Mouse (Mus musculus): ENCODE results near the gene Lims1.

Gene Lims1

DNA sequence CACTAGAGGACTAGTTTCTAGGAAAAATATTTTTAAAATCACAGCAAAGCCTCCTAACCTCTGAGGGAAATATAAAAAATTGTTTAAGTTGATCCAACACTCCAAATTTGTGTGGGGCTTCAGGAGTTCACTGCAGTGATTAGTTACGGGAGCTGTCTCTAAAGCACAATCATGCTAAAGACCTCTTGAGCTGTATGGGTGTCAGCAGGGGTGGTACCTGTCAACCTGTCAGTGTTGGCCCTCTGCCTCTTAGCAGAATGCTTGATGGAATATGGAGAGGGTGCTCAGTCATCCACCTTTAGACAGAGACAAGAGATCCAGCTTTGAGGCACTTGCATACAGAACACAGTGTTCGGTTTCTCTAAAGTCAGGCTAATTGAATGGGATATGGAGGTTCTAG, 60.5 kb downstream of the Lims1 start:
- DNase-seq (ENCODE audit: low read depth) = peak; percentile 35

DNA sequence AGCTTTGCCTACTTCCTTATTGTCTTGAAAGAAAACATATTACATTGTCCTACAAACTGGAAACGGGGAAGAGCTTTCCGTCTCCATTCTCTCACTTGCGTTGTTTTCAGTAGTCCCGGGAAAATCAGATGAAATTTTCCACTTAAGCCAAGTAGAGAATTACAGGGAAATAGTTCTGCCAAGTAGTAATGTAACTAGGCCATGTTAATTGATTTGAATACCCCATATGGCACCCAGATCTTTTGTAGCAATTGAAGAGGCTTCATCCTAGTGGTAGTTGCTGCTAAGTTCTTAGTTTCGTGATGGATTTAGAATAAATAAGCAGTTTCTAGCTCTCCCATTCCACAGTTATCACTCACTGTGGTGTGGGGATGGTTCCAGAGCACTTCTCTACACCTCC, 62.4 kb downstream of the Lims1 start:
- DNase-seq (ENCODE audit: low read depth) = no peak

DNA sequence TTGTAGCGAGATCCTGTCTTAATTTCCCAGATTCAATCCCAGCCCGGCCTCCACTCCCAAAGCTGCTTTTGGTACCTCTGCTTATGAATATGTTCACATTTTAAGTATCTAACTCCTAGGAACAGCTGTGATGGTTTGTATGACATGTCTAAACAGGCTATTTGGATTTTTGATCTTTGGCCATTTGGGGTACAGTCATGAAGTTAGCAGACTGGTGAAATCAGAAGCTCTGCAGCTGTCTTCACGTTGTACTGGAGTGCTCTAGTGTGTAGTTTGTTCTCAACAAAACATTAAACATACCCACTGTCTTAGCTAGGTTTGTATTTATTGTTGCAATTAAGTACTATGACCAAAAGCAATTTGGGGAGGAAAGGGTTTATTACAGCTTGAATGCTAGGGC, 63.7 kb downstream of the Lims1 start:
- no peak for DNase-seq (ENCODE audit: low read depth)

DNA sequence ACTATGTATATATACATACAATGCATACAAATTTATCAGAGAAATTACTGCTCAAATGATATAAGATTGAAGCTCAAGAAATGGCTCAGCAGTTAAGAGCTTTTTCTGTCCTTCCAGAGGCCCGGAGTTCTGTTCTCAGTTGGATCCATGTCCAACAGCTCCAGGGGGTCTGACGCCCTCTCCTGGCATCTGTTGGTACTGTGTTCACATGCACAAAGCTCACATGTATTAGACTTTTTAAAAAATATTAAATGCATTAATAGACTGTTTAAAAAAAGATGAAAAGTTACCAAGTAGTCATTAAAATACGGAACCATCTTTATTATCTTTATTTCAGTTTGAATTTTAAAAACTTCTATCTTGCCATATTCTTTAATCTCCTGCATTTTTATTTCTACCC, 65.4 kb downstream of the Lims1 start:
- DNase-seq (ENCODE audit: low read depth) = no peak

DNA sequence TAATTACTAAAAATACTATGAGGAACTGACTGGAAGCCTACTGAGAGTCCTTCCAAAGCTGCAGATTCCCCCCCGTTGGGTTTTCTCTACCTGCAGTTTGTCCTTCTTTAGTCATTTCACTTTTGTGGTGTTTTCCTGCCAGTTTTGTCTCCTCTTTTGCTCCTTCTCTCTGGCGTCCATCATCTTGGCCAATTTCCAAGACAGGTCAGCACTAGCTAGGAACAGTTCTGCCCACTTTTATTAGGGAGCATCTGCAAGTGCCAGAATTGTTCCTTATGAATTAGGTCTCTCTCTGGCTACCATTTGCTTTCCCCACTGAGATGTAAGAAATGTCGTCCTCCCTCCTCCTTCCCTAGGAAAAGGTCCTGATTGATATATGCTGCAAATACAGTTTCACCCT, 65.9 kb downstream of the Lims1 start:
- DNase-seq (ENCODE audit: low read depth) = no peak

DNA sequence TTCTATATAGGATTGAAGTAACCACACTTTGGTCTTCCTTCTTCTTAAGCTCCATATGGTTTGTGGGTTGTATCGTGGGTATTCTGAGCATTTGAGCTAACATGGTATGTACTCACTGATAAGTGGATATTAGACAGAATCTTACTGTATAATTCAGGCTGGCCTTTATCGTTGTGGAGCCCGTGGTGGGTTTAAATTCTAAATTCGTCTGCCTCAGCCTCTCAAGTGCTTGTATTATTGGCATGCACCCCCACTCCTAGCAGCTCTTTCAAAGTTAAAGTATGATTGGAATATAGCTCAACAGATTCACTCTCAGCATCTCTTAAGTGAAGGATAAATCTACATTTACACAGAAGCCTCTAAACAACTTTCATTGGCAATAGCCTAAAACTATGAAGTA, 69.2 kb downstream of the Lims1 start:
- no peak for DNase-seq (ENCODE audit: low read depth)

DNA sequence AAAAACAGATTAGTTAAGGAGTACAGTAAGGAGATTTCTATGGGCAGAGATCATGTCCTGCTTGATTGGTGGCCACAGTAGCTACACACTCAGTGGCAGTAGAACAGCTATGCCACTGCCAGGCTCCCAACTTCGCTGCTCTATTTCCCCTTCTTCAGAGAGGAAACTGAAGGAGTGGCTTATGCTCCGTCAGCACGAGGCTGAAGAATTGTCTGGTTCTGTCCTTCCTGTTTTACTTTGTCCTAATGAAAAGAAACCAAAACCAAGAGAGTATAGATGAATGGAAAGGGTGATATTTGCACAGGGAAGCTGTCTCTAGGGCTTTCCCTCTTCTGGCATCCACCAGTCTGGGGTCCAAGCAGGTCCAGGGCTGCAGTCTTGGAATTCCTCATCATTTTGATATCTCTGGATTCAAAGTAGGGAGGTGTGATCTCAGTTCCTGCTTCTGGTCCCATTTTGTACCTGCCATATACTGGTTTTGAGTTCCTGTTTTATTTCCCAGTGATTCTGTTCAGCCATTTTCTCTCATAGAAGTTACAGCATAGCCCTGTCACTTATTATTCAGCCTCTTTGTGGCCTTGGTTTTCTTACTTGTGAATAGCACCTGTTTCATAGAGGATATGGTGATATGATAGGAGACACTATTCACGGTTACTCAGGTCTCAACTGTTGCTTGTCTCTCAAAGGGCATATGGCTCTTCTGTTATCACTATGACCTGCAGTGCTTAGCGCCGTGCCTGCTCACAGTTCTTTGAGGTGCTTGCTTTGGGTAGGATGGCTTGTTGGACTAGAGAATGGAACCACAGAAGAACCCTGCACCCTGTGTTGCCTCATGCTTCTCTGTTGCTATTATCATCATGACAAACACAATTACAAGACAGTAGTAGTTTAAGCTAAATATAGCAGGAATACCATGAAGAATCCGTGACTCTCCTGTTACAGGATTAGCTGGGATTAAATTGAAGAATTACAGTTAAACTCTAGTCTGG, 70.1 kb downstream of the Lims1 start:
- peak; percentile 85 for DNase-seq (ENCODE audit: low read depth)

DNA sequence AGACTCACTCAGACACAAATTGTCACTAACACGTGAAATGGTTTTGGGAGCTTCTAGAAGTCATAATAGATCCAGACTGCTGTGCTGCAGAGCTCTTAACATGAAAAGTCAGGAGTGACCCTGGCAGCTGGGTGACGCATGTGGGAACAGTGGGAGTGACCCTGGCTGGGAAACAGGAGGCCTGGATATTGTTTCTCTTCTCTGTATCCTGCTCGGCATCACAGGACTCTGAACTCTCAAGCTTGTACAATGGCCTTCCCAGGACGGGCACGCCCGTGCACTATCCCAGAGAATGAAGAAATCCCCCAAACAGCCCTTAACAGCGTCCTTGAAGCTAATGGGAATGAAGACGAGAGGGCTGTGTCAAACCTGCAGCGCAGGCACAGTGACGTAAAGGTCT, 70.9 kb downstream of the Lims1 start:
- no peak for DNase-seq (ENCODE audit: low read depth)

DNA sequence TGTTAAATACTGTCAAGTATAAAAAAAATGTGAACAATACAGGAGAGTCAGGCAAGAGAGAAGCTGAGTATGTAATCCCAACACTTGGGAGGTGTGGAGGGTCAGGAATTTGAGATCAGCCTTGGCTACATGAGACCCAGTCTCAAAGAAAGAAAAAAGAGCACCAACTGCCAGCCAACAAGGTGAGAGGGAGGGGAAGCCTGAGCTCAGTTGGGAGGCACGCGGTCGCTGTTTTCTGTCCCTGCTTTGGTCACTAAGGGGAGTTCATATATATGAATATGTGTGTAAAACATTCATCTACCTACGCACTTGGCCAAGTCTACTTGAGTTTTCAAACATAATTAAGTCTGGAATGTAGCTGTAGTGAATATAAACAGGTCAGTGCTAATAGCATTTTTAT, 72.0 kb downstream of the Lims1 start:
- DNase-seq (ENCODE audit: low read depth) = no peak

DNA sequence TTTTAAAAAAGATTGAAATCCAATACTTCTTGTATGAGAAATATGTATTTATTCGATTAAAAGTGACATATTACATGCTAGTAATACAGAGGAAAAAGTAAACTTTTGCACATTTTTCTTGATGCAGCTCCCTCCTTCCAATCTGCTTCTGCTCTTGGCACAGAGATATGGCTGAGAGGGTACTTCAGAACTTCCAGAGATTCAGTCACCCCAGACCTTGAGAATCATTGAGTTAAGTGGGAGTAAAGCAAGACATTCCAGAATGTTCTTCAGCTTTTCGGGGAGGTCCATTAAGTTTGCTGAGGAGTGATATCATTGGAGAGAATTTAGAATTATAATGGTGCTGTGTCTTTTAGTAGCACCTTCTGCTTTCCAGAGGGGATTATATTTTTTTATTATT, 72.5 kb downstream of the Lims1 start:
- no peak for DNase-seq (ENCODE audit: low read depth)

DNA sequence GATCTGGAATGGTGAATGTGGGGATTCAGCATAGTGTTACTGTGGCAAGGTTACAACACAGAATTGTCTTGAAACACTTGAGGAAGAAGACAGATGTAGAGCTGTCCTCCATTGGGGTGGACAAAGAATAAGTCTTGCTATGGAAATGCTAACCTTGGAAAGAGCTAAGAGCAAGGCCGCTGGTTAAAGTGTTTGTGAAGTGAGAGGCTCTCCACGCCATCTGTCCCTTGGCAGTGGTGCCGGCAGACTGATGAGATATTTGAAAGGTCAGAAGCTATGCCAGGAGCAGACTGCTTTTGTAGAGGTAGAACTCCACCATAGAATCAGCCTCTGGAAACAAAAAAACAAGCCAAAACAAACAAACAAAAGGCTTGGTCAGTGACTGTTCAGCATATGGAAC, 73.3 kb downstream of the Lims1 start:
- DNase-seq (ENCODE audit: low read depth) = no peak

DNA sequence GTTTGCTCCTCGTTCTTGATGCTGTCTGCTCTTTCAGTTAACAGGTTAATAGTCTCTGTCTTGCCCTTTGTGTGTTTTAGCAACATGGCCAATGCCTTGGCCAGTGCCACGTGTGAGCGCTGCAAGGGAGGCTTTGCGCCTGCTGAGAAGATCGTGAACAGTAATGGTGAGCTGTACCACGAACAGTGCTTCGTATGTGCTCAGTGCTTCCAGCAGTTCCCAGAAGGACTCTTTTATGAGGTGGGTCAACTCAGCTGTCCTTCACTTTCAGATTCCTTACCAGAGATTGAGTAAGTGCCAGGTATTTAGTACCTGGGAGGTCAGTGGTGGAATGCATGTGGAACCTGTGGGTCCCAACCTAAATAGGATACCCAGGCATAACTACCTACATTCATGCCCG, 75.7 kb downstream of the Lims1 start:
- DNase-seq (ENCODE audit: low read depth) = no peak

DNA sequence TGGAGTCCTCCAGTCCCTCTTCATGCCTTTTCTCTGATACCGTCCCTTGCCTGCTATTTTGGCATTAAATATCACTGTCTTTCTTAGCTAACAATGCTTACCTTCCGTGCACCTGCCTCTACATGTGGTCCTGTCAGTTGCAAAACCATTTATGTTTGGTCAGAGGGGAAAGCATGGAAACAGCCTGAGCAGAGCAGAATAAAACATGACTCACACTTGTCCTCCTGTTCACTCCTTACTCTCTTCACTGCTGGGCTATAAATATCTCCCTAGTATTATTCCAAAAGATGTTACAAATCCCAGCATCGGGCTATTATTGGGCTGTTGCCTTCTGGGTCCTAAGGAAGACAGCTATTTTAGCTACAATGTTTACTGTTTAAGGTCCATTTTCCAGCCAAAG, 78.6 kb downstream of the Lims1 start:
- no peak for DNase-seq (ENCODE audit: low read depth)

DNA sequence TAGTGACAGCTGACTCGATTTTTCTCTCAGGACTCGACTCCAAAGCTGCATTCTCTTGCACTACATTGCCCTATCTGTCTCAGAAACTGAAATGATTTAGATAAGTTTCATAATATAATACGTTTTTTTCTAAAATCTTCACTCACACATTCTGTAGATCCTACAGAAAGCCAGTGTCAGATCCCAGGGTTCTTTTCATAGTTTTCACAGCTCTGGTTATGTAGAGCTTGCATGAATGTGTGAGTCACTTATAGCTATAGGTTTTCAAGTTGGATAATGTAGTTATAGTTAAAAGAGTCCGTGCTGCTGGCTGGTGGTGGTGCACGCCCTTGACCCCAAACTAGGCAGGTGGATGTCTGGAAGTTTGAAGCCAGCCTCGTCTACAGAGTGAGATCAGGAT, 81.4 kb downstream of the Lims1 start:
- no peak for DNase-seq (ENCODE audit: low read depth)

DNA sequence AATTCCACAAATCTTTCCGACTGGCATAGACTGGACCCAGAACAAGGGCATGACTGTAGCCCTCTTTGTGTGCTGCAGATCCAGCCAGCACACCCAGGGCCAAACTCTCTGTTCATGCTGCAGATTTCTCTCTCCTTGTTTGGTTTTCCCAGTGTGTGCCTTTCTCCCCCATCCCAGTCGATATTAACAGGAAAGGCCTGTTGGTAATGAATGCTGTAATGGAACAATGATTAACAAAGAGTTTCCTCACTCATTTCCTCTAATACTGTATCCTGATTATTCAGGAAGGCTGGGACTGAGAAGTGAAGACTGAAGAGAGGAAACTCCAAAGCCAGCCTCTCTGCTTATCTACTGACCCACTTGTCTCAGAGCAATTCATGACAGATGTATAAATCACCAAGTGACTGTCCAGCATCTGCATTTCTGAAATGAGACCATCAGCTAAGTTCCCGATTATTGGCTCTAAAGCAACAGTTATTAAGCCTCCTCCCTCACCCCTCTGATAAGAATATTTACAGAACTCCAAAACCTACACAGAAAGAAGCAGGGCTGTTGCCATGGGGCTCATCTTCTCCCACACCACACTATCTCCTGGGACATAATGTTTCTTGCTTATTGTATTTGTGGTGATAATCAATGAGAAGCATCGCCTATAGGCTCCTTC, 82.2 kb downstream of the Lims1 start:
- no peak for DNase-seq (ENCODE audit: low read depth)

DNA sequence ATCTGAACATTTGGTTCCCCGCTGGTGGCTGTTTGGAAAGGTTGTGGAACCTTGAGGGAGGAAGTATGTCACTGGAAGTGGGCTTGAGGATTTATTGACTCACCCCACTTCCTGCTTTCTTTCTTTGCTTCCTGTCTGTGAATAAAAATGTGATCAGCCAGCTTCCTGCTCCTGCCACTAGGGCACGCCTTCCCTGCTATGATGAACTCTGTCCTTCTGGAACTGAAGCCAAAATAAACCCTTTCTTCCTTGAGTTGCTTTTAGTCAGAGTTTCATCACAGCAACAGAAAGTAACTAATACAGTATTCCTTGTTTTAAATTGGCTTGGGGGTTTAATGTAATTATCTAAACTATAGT, 82.7 kb downstream of the Lims1 start:
- peak; percentile 61 for DNase-seq (ENCODE audit: low read depth)

DNA sequence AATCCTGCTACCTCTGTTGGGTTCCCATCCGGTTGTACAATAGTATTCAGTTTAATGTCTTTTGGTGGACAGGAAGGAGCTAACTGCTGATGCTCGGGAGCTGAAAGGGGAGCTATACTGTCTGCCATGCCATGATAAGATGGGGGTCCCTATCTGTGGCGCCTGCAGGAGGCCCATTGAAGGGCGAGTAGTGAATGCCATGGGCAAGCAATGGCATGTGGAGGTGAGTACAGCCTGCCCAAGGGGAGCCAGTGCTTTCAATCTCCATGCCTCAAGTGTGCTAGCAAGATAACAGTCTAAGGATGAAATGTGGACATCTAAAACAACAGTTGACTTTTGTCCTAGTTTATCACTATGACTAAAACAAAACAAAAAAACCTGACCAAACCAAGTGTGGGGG, 89.1 kb downstream of the Lims1 start:
- DNase-seq (ENCODE audit: low read depth) = no peak

DNA sequence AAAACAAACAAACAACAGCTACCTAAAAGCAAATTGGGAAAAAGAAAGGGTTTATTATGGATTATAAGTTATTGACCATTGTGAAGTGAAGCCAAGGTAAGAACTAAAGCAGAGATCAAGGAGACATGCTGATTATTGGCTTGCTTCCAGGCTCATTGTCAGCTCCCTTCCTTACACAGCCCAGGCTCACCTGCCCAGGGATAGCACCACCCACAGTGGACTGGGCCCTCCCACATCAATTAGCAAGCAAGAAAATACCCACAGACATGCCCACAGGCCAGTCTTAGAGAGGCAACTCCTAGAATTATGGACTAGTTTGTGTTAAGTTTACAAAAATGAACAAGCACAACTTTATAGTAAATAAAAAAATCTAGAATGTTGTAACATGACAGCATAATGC, 89.6 kb downstream of the Lims1 start:
- DNase-seq (ENCODE audit: low read depth) = no peak

DNA sequence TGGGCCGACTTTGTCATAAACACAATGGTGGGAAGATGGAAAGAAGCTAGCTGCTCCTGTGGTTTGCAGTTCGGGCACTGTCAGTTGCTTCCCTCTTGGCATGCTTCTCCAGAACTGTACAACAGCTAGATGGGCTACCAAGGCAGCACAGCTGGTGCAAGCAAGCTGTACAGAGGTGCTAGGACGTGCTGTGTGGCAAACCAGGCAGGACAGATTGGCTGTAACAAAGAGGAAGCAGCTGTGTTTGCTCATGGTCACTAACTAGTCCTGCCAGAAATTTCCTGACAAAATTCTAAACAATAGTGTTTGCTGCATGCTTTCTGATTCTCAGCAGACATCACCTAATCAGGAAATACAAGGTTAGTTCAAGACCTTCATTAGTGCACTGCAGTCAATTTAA, 93.4 kb downstream of the Lims1 start:
- DNase-seq (ENCODE audit: low read depth) = no peak

DNA sequence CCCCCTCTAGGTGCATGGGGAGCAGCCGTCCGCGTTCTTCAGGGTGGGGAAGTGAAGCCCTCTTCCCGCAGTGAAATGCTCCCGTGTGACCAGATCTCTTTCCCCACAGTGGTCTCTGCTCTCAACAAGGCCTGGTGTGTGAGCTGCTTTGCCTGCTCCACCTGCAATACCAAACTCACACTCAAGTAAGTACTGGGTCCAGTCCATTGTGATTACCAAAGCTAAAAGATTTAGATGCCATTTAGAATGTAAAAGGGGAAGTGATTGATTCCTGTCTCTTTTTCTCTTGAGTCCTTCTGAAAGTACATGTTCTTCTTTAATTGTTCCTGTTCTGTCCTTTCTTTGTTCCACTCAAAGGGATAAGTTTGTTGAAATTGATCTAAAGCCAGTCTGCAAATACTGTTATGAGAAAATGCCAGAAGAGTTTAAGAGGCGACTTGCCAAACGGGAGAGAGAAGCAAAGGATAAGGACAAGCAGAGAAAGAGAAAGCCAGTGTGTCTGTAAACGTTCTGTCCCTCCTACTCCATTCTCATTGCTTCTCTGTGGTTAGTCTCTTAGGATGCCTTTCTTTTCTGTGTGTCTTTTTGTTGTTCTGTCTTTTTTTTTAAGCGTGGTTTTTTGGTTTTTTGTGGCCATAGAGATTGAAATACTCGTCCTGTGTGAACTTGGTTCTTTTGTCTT, 95.2 kb downstream of the Lims1 start:
- DNase-seq (ENCODE audit: low read depth) = no peak

DNA sequence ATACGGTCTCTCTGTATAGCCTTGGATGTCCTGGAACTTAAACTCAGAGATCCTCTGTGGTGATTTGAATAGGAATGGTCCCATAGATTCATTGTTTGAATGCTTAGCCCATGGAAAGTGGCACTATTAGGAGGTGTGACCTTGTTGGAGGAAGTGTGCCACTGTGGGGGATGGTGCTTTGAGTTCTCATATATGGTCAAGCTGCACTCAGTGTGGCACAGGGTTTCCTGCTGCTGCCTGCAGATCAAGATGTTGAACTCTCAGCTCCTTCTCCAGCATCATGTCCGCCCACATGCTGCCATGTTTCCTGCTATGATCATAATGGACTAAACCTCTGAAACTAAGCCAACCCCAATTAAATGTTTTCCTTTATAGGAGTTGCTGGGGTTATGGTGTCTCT, 104.7 kb downstream of the Lims1 start:
- DNase-seq (ENCODE audit: low read depth) = no peak

DNA sequence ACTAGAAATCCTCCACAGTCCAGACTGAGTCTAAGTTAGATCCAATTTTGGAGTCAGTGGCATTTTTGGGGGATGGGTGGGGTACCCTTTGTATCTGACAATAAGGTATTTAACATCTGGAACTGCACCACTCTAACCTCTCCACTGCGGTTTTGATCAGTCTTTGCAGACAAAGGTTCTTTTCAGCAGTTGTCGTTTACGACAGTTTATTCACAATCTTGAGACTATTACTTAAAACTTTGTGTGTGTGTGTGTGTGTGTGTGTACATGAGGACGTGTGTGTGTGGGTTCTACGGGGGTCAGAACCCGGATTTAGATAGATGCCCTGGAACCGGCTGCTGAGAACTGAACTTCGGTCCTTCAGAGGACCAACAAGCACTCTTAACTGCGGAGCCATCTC, 122.6 kb downstream of the Lims1 start:
- no peak for DNase-seq (ENCODE audit: low read depth)
